Mouse (Mus musculus): Measurements from ENCODE around the gene Sh3bp5. TPM values are rescaled to one million over a fixed set of nuclear protein-coding genes. Genes with fewer than 3 reads are reported as not detected.

The Sh3bp5 gene
- total and polyA plus RNA-seq, 3 experiments = 0.22 to 0.33 TPM; not detected in 1

- H3K4me1 ChIP-seq (ENCODE audit: insufficient read depth, low read depth, low read length) = peaks cover 32% of the 10 kb centered on the region
- no peak for DNase-seq (ENCODE audit: low spot score)
- peaks cover 81% of the 10 kb centered on the region for H3K36me3 ChIP-seq (replicated peaks)
- no peaks in the 10 kb centered on the region for H3K9me3 ChIP-seq (replicated peaks)
- H3K4me3 ChIP-seq (ENCODE audit: low read depth, low read length) = no peak overlapping the region
- no peaks in the 10 kb centered on the region for H3K27me3 ChIP-seq (ENCODE audit: insufficient read depth, low read length)
- TF ChIP-seq POLR2AphosphoS5 (IDR thresholded peaks at IDR 0.05; ENCODE audit: insufficient replicate concordance, low read depth, low read length) (no peak), TAL1 (conservative IDR thresholded peaks at IDR 0.05; ENCODE audit: low read depth, low read length) (no peak), CTCF (IDR thresholded peaks at IDR 0.05; ENCODE audit: low read depth, low read length) (no peak), GATA2 (IDR thresholded peaks at IDR 0.05; ENCODE audit: borderline replicate concordance, low read depth, low read length) (no peak), GATA1 (IDR thresholded peaks at IDR 0.05; ENCODE audit: borderline replicate concordance, low read length) (no peak)
- no peak for ATAC-seq (ENCODE audit: extremely low read depth, insufficient number of reproducible peaks, low FRiP score, poor library complexity, severe bottlenecking)
Observed at GRCm38 (mm10) chr14:31365350-31365749, 70.5 kb downstream of the Sh3bp5 start.

- H3K9me3 ChIP-seq (replicated peaks) = no peaks in the 10 kb centered on the region
- ATAC-seq (ENCODE audit: extremely low read depth, insufficient number of reproducible peaks, low FRiP score, poor library complexity, severe bottlenecking) = peak; percentile 60
- H3K4me3 ChIP-seq (ENCODE audit: low read depth, low read length) = no peak overlapping the region
- DNase-seq (ENCODE audit: low spot score) = no peak
- no peak for TF ChIP-seq CTCF (IDR thresholded peaks at IDR 0.05; ENCODE audit: low read depth, low read length)
- peak; percentile 56 for TF ChIP-seq TAL1 (conservative IDR thresholded peaks at IDR 0.05; ENCODE audit: low read depth, low read length)
- no peaks in the 10 kb centered on the region for H3K27me3 ChIP-seq (ENCODE audit: insufficient read depth, low read length)
- peaks cover 32% of the 10 kb centered on the region for H3K4me1 ChIP-seq (ENCODE audit: insufficient read depth, low read depth, low read length)
- H3K36me3 ChIP-seq (replicated peaks) = peaks cover 80% of the 10 kb centered on the region
Observed at GRCm38 (mm10) chr14:31364589-31364988, 71.3 kb downstream of the Sh3bp5 start.

- Histone ChIP-seq H3K27me3 (ENCODE audit: insufficient read depth, low read length) (no peaks in the 10 kb centered on the region), H3K4me3 (ENCODE audit: low read depth, low read length) (no peak overlapping the region), H3K9me3 (replicated peaks) (no peaks in the 10 kb centered on the region), H3K36me3 (replicated peaks) (peaks cover 72% of the 10 kb centered on the region), H3K4me1 (ENCODE audit: insufficient read depth, low read depth, low read length) (peaks cover 25% of the 10 kb centered on the region)
- no peak for DNase-seq (ENCODE audit: low spot score)
- TF ChIP-seq CTCF (IDR thresholded peaks at IDR 0.05; ENCODE audit: low read depth, low read length) (no peak), TAL1 (conservative IDR thresholded peaks at IDR 0.05; ENCODE audit: low read depth, low read length) (no peak), GATA2 (IDR thresholded peaks at IDR 0.05; ENCODE audit: borderline replicate concordance, low read depth, low read length) (no peak), GATA1 (IDR thresholded peaks at IDR 0.05; ENCODE audit: borderline replicate concordance, low read length) (no peak), POLR2AphosphoS5 (IDR thresholded peaks at IDR 0.05; ENCODE audit: insufficient replicate concordance, low read depth, low read length) (no peak)
- no peak for ATAC-seq (ENCODE audit: extremely low read depth, insufficient number of reproducible peaks, low FRiP score, poor library complexity, severe bottlenecking)
Observed at GRCm38 (mm10) chr14:31362236-31362635, 73.6 kb downstream of the Sh3bp5 start.

- Histone ChIP-seq H3K36me3 (replicated peaks) (peaks cover 69% of the 10 kb centered on the region), H3K9me3 (replicated peaks) (no peaks in the 10 kb centered on the region), H3K4me1 (ENCODE audit: insufficient read depth, low read depth, low read length) (no peaks in the 10 kb centered on the region), H3K4me3 (ENCODE audit: low read depth, low read length) (no peak overlapping the region), H3K27me3 (ENCODE audit: insufficient read depth, low read length) (no peaks in the 10 kb centered on the region)
- DNase-seq (ENCODE audit: low spot score) (no peak), ATAC-seq (ENCODE audit: extremely low read depth, insufficient number of reproducible peaks, low FRiP score, poor library complexity, severe bottlenecking) (no peak)
- TF ChIP-seq TAL1 (conservative IDR thresholded peaks at IDR 0.05; ENCODE audit: low read depth, low read length) (no peak), GATA1 (IDR thresholded peaks at IDR 0.05; ENCODE audit: borderline replicate concordance, low read length) (no peak), POLR2AphosphoS5 (IDR thresholded peaks at IDR 0.05; ENCODE audit: insufficient replicate concordance, low read depth, low read length) (no peak), GATA2 (IDR thresholded peaks at IDR 0.05; ENCODE audit: borderline replicate concordance, low read depth, low read length) (no peak), CTCF (IDR thresholded peaks at IDR 0.05; ENCODE audit: low read depth, low read length) (no peak)
Observed at GRCm38 (mm10) chr14:31345367-31345766, 90.5 kb downstream of the Sh3bp5 start.

GRCm38 (mm10) chr14:31343241-31343640, 92.6 kb downstream of the Sh3bp5 start:
- H3K9me3 ChIP-seq (replicated peaks) = no peaks in the 10 kb centered on the region
- no peaks in the 10 kb centered on the region for H3K27me3 ChIP-seq (ENCODE audit: insufficient read depth, low read length)
- H3K4me3 ChIP-seq (ENCODE audit: low read depth, low read length) = no peak overlapping the region
- peaks cover 5% of the 10 kb centered on the region; the same call in 1 of the 2 replicates for H3K4me1 ChIP-seq (ENCODE audit: insufficient read depth, low read depth, low read length)
- ATAC-seq (ENCODE audit: extremely low read depth, insufficient number of reproducible peaks, low FRiP score, poor library complexity, severe bottlenecking) (no peak), DNase-seq (ENCODE audit: low spot score) (no peak)
- H3K36me3 ChIP-seq (replicated peaks) = peaks cover 59% of the 10 kb centered on the region
- no peak for TF ChIP-seq CTCF (IDR thresholded peaks at IDR 0.05; ENCODE audit: low read depth, low read length)
- no peak for TF ChIP-seq GATA2 (IDR thresholded peaks at IDR 0.05; ENCODE audit: borderline replicate concordance, low read depth, low read length)
- no peak for TF ChIP-seq POLR2AphosphoS5 (IDR thresholded peaks at IDR 0.05; ENCODE audit: insufficient replicate concordance, low read depth, low read length)
- no peak for TF ChIP-seq TAL1 (conservative IDR thresholded peaks at IDR 0.05; ENCODE audit: low read depth, low read length)
- no peak for TF ChIP-seq GATA1 (IDR thresholded peaks at IDR 0.05; ENCODE audit: borderline replicate concordance, low read length)

GRCm38 (mm10) chr14:31337947-31338346, 97.9 kb downstream of the Sh3bp5 start:
- peak overlapping the region; percentile 99; the same call in 1 of the 2 replicates for H3K4me3 ChIP-seq (ENCODE audit: low read depth, low read length)
- H3K4me1 ChIP-seq (ENCODE audit: insufficient read depth, low read depth, low read length) = peaks cover 19% of the 10 kb centered on the region
- ATAC-seq (ENCODE audit: extremely low read depth, insufficient number of reproducible peaks, low FRiP score, poor library complexity, severe bottlenecking) = no peak
- no peak for DNase-seq (ENCODE audit: low spot score)
- H3K27me3 ChIP-seq (ENCODE audit: insufficient read depth, low read length) = no peaks in the 10 kb centered on the region; the same call in 1 of the 2 replicates
- H3K9me3 ChIP-seq (replicated peaks) = no peaks in the 10 kb centered on the region
- H3K36me3 ChIP-seq (replicated peaks) = peaks cover 20% of the 10 kb centered on the region
- TF ChIP-seq GATA2 (IDR thresholded peaks at IDR 0.05; ENCODE audit: borderline replicate concordance, low read depth, low read length) (no peak), GATA1 (IDR thresholded peaks at IDR 0.05; ENCODE audit: borderline replicate concordance, low read length) (no peak), CTCF (IDR thresholded peaks at IDR 0.05; ENCODE audit: low read depth, low read length) (no peak), TAL1 (conservative IDR thresholded peaks at IDR 0.05; ENCODE audit: low read depth, low read length) (no peak), POLR2AphosphoS5 (IDR thresholded peaks at IDR 0.05; ENCODE audit: insufficient replicate concordance, low read depth, low read length) (no peak)

Measured in G1E (cell line).